Mouse (Mus musculus) kidney, postnatal 4 days (tissue): ENCODE data around the gene Cdk15.

Source experiments
- DNase-seq, 2 experiments: peaks; one replicate each; pipeline ENCODE4 v3.0.0; 2021; ENCODE audit warnings: mixed read lengths in 2 of 2

The Cdk15 gene

DNA sequence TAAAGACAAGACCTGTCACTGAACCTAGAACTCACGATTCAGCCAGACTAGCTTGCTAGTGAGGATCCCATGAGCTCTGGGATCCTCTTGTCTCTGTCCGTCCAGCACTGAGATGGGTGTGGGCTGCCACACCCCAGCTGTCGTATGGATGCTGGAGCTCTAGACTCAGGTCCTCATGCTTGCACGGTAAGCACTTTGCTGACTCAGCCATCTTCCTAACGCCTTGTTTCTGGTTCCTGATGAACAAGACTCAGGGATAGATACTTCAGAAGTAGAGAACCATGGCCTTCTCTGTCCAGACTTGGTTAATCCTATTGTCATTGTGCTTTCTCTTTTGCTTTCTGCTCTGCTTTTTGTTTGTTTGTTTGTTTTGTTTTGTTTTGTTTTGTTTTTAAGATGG is 29.2 kb downstream of the Cdk15 start:
- no peak for DNase-seq

DNA sequence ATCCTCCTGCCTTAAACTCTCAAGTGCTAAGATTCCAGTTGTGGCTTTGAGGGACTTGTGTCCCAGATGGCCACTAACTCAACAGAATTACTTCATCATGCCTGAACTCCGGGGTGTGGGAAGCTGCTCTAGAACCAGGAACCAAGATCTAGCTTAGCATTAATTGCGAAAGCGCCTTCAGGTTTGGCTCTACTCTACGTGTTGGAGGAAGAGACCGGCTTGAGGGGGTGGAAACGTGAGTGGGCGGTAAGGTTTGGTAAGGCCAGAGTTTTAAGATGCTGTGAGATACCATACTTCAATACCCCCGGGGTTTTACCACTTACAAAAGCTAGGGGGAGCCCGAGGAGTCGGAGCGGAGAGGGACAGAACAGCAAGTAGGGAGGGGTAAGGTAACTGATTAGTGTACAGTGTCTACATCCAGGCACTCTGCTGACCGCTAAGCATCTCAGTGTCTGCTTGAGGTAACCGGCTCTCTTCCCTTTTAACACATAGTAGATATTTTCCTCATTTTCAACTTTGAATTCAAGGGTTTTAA is 29.7 kb downstream of the Cdk15 start:
- no peak for DNase-seq

DNA sequence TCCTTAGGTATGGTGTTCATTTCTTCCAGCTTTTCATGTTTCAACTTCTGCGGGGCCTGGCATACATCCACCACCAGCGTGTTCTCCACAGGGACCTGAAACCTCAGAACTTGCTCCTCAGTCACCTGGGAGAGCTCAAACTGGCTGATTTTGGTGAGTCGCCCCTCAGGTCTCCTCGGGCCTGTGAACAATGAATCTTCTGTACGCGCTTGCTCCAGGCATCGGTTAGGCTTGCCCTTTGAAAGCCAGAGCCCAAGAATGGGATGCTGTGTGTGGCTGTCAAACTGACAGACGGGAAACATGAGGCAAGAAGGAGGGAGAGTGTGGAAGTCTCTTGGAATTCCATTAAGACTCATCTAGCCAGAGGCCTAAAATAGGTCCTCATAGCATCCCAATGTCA is 31.0 kb downstream of the Cdk15 start:
- DNase-seq: no peak

DNA sequence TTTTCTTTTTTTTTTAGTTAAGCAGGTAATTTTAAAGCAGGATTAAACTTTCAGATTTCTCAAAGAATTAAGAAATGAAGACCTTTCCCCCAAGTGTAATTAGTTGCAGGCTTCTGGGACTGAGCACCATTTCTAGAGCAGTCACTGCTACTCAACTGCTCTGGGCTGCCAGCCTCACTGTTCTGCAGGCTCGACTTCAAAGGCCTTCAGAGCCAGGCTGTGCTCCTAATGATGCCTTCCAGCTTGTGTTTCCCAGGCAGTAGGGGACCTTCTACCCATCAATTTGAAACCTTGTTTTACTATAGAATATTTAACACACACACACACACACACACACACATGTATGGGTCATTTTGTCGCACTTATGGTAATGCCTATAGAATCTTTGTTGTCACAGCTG is 34.9 kb downstream of the Cdk15 start:
- DNase-seq: no peak

DNA sequence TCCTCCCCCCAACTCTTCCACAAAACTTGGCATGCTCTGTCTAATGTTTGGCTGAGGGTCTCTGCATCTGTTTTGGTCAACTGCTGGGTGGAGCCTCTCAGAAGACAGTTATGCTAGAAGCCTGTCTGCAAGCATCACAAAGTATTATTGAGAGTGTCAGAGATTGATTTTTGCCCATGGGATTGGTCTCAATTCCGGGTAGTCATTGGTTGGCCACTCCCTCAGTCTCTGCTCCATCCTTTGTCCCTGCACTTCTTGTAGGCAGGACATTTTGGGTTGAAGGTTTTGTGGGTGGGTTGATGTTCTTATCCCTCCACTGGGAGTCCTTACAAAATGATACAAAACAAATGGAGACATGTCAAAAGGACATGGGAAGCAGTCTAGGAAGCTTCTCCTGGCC is 39.1 kb downstream of the Cdk15 start:
- DNase-seq: peak in 1 of 2 experiments; percentile 41

DNA sequence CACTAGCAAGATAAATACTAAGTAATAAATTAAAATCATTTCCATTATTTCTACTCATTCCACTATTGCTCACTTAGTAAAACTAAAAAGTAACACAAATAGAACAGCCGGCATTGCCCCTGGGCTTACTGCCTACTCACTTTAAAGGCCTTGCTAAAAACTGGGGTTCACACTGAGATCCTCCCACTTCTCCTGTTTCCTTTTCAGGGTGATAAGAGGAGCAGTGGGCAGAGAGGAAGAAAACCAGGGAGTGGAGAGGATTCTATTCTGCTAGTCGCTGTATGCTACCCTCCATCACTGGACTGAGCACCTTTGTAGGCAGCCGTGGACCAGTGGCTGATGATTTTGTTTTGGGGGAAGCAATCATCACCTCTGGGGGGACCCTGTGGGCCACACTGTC is 40.5 kb downstream of the Cdk15 start:
- no peak for DNase-seq

DNA sequence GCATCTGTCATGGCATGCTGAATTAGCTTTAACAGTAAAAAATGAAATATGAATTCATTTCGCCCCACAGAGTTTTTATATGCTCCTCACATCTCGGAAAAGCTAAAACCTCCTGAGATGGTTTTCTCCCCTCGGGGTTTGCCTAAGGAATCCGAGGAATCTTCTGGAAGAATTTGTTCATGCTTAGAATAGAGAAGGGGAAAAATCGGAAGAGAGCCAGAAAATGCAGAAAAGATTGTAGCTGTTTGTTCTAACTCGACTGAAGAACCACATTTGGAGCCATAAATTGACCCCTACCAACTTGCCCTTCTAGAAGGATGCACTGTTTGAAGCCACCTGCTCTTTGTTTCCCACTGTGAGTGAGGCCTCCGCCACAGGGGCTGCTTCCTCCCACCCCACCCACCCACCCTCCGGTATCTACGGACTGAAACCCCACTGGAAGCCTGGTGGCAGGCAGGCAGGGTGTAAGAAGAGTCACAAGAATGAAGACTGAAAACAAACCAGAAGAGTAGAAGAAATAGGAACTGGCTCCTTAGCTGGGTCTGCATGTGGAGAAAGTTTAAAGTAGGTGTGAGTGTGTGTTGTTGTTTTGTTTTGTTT is 41.9 kb downstream of the Cdk15 start:
- no peak for DNase-seq

DNA sequence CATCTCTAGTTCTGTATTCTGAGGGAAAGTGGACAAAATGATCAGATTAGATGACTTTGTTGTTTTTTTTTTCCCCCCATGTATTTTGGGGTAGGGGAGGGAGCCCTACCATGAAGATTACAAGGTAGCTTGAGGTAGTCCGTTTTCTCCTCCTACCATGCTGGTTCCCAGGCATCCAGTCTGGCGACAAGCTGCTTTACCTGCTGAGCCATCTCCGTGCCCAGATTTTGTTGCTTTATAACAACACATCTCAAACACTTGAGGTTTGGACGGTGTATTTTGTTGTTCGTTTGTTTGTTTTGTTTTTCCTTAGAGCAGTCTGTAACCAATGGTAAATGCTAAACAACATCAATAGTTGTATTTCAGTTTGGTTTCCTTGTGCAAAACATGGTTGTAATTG is 50.6 kb downstream of the Cdk15 start:
- DNase-seq: no peak

DNA sequence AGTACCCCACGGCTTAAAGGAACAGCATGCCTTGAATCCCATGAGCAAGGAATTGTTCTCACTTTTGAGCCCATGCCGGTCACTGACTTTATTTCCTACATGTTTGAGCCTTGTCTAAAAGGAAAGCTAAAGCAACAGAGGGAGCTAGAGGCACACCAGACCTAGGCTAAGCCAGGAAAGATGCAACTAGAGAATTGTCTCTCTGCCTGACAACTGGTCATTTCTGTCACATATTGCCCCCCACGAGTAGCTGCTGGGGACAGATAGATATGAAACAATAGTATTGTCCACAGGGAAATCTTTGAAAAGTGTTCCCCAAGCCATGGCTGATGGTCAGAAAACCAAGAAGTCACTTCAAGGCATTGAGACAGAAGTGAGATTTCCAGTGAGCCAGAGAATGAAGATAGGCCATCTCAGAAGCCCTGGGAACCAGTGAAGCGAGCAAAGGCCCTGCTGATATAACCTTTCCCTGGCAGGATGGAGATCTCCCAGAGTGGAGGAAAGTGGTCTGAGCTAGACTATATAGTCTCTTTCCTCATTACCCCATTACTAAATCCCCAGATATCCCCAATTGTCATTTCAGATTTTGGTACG is 54.7 kb downstream of the Cdk15 start:
- DNase-seq: no peak

DNA sequence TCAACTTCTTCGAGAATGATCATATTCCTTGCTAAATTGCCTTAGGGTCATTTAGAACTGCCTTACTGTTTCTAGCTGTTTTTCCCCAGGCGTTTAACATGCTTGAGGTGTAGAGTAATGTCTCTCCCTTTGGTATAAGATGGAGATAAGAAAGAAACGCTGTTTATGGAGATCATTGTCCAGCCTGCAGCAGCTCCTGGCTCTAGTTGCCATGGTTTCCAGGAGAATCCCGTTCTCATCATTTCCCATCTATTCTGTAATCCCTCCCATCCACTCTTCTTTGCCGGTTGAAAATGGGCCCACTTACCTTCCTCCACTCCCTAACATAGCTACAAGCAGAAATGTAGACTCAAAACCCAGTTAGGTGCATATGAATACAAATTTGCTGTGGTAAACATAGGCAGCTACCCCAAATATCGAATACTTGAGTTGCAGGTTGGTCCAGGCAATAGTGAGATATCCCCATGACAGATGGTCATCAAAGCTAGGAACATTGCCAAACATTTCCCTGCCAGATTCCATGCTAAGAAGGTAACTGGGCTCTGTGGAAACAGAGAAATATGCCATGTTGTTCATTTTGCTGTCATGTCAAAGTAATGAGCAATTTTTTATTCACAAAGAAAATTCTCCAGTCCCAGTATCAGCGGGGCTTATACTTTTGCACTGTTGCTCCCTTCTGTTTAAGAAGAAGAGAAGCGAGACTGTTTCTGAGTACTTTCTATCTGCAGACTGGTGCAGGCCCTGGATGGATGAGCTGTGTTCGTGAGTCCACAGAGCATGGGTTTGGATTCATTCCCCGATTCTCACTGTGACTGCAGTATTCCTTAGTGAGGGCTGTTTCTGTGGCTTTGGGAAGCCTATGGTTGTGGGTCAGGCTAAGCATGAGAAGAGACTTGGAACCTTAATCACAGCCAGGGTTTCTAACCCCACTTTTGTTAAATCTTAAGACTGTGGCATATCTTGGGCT is 55.8 kb downstream of the Cdk15 start:
- DNase-seq: no peak

DNA sequence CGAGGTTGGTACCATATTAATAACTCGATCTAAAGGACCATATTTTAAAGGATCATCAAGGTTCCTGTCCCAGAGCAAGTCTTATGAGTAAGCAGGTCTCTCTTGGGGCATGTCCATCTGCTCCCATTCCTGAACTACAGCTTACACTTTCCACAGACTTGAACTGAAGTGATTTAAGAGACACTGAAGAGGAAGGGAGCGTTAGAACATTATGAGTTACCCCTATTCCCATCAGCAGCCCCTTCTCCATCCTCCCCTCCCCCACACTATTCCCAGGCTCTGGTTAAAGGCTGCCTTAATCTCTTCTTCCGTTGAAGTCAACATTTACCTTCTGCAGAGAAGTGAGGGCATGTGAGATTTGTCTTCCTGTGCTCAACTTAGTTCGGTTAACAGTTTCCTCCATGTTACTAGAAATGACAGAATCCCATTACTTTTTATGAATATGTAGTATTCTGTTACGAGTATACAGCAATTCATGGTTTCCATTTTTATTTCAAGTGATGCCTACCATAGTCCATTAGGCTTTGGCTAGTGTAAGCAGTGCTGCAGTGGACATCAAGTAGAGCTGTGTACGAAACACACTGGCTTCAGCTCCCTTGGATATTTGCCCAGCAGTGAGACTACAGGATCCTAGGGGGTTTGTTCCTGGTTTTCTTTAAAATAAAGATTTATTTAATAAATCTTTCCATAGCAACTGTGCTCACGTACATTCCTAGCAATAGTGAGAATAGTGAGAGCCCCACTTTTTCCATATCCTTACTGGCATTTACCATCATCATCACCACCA is 56.6 kb downstream of the Cdk15 start:
- DNase-seq: no peak

DNA sequence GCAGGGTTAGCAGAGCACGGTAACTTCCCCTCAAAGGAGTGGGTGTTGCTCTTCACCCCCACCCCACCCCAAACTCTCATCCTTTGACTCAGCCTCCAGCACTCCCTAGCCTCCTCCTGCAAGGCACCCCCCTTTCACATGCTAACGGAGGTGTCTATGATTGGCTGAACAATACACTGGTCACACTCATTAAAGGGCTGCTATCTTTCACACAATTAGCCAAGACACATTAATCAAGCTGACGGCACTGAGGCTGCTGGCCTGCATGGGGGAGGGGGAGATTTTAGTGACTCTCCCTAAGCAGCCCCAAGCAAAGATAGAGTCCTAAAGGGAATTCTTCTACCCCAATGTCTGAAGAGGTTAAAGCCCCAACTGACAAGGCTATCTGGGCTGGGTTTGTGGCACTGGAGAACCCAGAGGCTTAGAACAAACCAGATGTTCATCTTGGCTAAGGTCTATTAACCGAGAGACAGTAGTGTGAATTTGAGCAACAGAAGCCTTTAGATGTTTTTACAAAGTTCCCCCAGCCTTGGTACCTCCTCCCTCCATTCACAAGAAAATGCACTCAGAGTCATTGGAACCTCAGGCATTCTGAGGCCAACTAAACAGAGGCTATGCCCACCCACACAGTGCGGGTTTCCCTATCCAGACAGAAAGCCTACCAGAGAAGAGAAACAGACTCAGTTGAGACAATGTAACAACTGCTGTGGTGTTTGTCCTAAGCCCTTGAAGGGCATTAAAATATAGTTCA is 58.5 kb downstream of the Cdk15 start:
- DNase-seq: peak; percentile 46 to 60

DNA sequence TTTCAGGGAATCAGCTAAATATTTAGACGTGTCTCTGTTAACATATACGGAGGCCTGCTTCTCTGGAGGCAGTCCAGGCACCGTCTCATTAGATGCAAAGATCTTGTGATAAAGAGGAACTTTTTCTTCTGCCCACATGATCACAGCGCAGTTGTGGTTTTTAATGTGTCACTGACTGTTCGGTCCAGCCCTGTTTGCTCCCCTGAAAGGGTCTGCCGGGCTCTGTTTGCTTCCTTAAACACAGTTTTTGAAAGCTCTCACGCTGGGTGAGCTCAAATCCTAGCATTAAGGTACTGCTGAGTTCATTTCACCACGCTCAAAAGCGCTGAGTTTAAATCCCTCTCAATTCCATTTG is 59.3 kb downstream of the Cdk15 start:
- no peak for DNase-seq

DNA sequence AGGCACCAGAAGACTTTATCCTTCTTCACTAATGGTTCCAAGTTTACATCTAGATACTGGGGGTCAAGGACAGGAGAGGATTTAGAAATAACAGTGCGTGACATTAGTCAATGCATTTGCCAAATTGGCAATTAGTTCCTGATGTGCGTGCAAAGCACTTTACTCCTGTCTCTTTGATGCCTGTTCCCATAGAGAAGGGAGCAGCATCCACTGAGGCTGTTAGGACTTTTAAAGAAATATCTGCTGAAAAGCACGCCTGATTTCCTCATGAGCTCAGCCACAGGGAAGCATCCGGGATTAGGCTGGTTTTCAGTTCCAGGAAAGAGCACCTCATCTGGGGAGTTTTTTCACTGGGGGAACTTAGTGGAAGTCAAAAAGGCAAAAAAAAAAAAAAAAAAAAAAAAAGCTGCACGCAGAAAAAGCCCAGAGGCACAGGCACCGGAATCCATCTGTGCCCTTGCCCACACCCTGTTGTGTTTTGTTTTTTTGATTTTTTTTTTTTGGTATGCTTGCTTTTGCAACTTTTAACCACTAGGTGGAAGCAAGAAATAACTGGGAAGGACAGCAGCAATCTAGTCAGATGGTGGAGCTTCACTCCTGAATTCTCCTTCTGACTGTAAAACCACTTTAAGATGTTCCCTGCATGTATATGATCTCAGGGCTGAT is 59.8 kb downstream of the Cdk15 start:
- no peak for DNase-seq

DNA sequence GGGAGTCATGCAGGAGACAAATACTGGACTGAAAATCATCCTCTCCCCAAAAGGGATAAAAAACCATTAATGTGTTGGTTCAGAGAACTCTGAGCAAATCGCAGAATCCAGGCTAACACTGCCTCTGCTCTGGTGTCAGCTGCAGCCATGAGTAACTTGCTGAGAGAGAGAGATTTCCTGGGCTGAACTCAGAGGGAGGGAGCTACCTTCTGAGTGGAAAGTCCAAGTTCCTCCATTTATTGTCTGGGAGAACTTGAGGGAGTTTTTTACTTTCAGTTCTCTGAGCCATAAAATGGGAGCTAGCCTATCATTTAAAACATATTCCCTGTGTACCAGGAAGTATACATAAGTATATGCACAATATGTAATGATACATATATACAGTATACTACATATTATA is 60.7 kb downstream of the Cdk15 start:
- DNase-seq: no peak

DNA sequence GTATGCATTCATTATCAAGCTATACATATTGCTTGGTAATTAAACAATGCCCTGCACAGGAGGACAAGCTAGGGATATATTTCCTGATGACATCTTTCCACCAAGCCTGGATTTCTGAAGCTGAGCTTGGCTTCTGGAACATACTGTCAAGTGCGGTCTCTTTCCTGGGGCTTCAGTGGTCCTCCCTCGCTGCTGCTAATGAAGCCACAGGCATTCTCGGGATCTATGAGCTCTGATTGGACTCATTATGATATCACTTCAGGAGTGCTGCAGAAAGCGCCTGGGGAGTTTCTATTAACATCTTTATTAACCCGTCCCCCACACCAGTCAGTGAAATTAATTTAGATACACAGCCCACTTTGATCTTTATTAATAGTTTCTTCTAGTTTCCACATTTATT is 62.2 kb downstream of the Cdk15 start:
- no peak for DNase-seq

DNA sequence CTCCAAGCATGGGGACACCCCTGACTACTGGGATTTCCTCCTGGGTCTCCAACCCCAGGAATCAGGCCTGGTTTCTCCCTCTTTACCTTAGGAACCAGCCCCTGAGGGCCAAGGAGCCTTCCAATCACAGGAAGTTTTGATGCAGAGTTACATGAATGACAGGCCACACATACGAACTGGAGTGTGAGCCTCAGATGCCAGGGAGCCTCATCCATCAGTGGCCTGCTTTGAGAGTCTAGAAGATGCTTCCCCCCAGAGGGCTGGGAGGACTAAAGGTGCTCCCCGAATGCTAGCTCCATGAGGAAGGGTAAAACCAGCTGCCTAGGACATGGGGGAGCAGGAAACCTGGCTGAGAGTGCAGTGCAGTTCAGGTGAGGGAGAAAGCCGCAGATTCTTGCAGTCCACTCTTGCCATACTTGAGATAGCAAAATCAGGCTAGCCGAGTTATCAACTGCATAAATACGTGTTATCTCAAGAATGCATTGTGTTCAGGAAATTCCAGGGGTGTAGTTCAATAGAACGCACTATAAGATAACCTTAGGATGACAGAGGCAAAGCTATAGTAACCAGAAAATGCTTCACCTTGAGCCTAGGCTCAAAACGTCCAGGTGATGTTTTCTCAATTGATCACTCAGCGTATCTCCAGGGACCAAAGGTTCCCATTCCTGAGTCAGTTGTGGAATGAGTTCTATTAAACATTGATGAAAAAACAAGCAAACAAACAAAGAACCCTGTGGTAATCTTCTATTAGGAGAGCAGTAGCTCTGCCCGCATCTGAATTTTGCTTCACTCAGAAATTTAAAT is 64.6 kb downstream of the Cdk15 start:
- no peak for DNase-seq

DNA sequence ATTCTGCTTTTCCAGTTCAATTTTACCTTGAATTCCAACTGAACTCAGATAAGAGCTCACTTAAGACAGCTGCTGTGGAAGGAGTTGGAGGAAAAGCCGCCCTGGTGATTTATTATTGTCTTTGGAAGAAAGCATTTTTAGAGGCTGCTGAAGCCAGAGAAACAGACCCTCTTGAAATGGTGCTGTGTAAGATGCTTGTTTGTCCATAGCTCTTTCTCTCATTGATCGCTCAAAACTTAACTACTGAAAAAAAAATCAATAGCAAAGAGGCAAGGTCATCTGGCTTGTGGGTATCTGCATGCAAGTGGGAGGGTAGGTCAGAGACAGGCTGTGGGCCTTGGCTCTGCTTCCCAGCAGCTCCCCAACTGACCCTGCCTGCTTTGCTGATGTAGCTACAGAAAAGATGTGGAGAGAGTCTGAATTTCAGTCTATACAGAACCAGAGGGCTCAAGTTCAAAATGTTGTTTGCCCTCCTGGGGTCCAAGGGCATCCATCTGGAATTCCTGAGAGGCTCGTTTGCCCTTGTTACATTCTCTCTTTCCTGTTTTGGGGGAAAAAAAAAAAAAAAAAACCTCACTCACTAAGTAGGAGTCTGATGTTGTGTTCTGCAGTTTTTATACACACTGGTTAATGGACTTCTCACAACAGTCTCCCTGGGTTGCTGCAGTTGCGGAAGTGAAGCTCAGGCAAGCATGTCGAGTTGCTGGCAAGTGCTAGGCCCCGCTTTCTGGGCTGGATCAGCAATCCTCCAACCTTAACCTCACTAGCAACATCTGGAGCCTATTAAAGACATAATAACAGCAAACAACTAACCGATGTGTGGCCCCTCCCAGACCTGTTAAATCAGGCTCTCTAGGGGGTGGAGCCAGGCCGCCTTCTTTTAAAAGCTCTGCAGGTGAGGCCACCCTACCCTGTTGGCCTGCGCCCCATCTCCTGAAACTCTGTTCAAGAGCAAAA is 65.5 kb downstream of the Cdk15 start:
- DNase-seq: peak; percentile 62 to 75

DNA sequence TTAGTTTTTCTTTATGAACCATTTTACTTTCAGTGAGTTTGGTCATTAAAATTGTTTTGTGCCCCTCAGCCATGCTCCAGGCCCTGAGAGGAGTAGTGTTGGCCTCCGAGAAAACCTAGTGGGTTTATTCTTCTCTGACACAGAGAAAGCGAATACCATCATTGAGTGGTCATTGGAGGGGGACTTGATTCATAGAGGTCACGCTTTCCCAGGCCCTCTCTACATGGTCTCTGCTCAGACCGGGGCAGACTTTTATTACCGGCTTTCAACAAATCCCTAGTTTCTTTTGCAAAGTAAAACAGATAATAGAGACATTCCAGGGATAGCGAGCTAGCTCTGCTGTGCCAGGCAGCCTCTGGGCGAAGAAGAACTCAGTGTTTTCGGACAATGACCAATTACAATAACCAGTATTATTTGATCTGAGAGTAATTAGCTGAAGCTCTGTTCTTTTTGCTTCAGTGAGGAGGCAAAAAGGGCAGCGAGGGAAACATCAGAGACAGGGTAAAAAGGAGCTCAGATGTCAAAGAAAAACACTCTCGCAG is 70.2 kb downstream of the Cdk15 start:
- DNase-seq: no peak
